Mouse (Mus musculus) lung, adult 18-20 months (tissue): ENCODE data around the gene Tmem232.
"Not testable (repeated sequence)": the region's sequence is repeated elsewhere in the genome, so short reads cannot be mapped to it uniquely, and the experiment has no call there.

Experiments
- DNase-seq, 2 experiments: peaks; one replicate each; pipeline ENCODE4 v3.0.0; 2022; ENCODE audit warnings: mixed read lengths in 2 of 2

Gene Tmem232

DNA sequence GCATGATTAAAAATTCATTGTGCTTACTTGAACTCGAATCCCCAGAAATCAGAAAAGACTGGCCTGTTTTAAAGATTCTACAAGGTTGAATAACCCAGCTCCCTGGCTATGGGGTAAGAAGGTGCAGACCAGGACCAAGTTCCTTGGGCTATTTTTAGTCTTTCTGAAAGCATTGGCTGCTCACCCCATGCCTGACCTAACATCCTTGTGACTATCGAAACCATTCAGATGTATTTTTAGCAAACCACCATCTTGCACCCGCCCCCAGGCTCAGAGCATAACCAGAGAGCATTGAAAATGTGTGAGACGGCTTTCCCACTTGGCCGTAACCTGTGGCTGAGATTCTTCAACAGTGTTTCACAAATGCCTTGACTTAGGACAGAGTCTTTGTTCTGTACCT is 13.1 kb downstream of the Tmem232 start:
- no peak for DNase-seq

DNA sequence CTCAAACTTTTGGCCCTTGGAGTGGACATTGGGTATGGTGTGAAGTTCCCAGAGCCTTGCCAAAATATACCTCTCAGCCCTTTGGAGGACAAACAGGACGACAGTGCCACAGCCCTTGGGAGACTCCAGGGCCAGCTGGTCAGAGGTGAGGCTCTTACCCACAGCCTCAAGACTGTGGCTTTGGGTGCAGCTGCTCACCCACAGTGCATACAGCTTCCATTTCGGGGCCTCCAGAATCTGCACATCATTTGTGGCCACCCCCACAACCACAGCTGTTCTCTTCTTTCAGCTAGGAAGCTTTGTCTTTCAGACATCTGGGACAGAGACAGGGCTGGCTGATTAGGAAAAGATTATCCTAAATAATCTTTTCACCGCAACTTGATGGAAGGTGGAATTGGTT is 27.1 kb downstream of the Tmem232 start:
- no peak for DNase-seq

DNA sequence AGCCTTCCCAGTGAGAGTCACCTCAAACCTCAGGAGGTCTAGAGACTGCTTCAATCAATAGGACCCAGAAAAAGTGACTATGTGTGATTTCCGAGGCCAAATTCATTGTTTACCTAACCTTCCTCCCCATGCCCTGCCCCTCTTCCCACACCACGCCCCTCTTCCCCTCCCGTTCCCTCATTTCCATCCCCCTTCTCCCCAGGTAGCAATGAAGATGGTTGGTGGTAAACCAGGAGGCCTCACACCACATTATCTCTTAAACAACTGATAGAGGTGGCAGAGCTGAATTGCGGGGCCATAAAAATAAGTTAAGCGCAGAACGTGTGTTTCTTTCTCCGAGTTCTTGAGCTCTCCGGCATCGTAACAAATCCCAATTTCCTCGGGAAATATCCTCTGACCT is 55.9 kb downstream of the Tmem232 start:
- no peak for DNase-seq

DNA sequence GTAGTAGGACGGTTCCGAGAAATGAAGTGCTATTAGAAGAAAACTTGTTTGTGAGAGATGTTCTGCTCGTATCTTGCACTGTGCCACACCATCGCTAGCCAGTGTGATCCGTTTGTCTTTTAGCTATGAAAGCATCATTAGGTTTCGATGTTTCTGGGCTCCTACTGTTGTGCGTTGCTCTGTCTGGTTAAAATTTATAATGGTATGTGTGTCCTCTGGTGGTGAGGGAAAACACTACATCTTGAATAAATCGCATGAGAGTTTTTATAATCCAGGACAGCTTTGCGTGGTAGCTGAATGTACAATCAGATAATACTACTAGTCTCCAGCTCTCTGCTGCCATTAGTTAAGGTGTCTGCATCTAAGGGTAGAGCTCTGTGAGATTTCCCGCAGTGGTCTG is 63.8 kb downstream of the Tmem232 start:
- no peak for DNase-seq

DNA sequence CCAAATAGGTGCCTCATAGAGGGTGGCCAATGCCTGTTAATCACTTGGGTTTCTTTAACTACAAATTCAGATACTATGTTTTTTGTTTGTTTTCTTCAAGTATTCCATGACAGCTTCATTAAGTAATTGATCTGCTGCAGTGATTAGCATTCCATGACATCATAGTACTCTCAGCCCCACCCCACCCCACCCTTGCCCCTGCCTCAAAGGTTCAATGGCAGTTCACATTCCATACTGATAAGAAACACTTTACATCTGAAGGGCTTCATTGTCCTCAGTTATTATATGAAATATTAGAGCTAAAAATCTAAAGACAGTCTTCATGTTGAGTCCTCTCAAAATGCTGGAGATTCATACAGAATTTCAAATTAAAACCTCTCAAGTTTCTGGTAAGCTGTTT is 89.8 kb downstream of the Tmem232 start:
- DNase-seq, result no peak

DNA sequence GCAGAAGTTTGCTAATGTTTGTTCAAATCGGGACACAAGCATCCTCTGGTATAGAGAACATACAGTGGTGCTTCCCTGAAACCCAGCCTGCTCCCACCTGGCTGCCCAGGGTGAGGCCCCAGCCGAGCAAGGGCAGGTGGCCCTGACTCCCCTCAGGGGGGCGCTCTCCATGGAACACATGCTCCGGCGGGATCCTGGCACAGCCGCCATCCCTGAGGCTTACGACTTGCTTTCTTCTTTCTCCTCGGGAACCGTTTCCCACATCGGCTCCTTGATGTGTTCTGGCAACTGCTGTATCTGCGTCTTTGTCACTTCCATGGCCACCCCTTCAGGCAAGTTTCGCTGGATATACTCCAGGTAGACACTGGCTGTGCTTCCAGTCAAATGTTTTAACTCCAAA is 102.7 kb downstream of the Tmem232 start:
- DNase-seq, result not testable (repeated sequence)

DNA sequence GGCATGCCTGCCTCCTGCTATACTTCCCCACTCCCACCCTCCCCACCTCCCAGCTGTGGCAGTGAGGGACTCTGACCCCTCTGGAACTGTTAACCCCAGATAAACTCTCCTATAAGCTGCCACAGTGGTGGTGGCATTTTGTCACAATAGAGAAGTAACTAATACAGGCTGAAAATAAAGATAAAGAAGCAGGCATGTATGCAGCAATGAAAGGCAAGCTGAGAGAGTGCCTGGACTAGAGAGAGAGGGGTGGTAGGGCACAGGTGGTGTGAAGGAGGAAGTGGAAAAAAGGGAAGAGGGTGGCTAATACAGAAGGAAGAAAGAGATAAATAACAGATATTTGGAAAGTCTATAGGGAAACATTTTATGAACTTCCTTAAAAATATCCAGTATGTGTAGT is 121.5 kb downstream of the Tmem232 start:
- no peak for DNase-seq

DNA sequence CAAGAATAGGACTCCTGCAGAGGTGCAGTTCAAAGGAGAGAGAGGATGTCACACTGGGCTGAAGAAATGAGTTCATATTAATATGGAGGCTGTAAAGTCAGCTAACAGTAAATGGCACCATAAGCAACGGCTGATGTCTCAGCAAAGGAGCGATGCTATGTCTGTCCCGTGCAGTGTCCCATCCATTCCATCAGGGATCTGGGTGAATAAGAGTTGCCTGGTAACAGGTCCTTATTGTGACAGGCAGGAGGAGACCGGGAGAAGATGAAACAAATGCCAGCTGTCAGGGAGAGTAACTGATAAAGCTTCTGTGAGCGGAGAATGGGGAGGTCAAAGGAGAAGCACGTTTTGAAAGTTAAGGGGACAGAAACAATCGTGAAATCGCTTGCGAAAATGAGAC is 135.3 kb downstream of the Tmem232 start:
- no peak for DNase-seq

DNA sequence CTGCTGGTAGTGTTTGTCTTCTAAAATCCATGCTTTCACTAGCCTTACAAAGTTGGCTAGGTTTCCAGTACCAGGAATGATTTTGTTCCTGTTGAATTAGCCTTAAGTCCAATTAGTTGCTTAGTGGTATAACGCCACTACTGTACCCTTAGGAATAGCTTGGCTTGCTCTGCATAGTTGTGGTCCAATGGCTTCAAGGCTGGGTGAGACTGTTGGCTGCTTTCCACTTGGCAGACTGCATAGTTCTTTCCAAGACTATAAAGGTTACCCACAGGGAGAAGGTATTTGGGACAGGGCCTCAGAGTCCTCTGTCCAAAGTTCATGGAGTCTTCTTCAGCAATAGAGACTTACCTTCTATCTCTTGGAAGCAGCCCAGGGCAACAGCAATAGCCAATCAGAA is 139.7 kb downstream of the Tmem232 start:
- no peak for DNase-seq

DNA sequence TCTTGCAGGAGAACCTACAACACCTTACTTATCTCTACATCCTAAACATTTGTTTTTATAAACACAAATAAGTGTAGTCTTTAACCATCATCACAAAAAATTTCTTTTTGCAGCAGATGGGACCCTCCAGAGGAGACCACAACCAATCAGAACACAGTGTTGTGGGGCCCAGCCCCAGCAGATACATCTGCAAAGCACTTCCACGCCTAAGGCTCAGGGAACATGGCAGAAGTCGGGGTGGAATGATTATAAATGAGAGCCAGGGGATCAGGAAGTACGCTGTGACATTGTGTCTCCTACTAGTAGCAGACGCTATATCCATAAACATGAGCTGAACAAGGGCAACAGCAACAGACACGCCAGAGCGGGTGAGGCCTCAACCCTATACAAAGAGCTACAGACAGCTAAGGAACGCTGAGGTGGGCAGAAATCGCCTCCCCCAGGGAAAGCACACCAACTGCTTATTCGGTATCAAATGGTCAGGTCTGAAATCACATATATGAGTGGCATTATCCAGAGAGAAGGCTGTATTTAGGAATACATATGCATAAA is 156.1 kb downstream of the Tmem232 start:
- DNase-seq, result no peak

DNA sequence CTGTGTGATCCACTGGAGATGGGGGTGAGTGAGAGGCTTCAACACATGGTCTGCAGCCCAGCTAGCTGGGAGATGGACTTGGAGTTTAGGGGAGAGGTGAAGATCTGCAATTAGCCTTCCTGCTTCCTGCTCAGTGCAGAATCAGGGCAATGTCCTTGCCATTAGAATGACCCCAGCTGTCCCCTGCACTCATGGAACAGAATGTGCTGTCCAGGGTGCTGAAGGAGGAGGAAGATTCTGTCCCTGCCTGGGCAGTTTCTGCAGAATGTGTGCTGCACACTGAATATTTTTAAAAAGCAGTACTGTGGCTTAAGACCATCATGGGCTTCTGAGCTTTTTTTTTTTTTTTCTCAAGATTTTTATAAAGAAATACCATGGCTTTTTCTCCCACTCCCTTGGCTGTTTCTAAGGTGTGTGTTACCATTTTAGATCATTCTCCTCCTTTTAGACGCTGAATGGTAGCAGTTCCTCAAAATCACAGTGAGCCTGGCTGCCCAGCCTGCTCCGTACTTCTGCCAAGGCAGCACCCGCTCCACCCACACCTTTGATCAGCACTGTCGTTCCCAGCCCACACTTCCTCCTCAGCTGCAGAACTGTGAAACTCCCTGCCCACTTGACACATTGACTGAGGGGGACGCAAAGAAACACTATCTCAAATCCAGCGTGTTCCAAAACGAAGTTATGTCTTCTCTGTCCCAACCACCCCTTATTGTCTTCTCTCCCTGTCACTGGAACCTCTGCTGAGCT is 170.4 kb downstream of the Tmem232 start:
- no peak for DNase-seq

DNA sequence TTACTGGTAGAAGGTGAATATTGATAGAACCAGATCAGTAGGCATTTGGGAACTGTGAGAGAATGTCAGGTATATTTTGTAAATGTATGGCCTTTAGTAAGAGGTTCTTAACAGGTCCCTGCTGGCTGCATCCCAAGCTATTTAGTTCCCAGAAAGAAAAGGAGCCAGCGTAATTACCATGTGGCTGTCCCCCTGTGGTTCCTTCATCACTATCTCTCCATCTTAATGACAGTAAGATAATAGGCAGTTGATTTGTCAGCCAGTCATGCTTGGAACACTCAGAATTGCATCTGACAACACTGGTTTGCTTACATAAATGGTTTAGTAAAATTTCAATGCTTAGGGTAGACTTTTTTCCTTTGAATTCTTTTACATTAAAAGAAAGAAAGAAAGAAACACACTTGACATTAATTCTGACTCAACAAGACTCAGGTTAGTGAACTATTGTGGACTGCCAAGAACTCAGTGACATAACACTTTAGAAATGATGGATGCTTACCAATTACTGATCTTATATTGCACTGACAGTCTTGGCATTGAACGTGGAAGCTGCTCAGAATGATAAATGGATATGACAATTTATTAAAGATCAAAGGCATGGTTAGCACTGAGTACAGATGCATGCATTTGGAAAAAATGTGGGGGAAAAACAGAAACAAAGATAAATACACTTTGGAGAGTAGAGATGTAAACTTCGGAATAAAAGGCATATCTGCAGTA is 174.9 kb downstream of the Tmem232 start:
- no peak for DNase-seq

DNA sequence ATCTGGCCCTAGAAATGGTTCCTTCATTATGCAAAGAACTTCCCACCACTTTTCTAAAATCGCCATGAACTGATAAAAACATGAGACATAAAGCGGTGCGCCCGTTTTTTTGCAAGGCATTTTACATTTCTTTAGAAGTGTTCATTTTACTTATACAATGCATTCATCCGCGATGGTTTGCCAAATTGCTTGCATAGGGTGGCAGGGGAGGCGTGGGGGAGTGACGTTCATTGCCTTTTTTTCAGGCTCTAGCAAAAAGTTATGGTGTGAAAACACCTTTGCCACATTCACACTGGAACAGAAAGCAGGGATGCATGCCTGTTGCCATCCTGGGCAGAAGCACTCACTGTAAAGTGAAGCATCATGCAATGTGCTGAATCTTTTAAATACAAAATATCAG is 188.7 kb downstream of the Tmem232 start:
- no peak for DNase-seq

DNA sequence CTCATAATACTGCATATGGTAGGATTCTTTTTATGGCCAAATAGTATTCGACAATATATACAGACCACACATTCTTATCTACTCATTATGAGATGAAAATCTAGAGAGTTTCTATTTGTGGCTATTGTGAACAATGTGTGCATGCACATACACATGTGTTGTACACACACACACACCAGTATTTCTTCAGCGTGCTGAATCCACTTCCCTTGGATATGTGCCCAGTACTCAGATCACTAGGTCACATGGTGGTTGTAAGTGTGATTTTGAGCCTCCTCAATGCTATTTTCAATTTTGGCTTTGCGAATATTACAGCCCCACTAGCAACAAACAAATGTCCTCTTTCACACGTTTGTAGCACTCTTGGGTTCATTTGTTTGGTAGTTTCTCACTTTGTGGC is 200.6 kb downstream of the Tmem232 start:
- DNase-seq, result no peak

DNA sequence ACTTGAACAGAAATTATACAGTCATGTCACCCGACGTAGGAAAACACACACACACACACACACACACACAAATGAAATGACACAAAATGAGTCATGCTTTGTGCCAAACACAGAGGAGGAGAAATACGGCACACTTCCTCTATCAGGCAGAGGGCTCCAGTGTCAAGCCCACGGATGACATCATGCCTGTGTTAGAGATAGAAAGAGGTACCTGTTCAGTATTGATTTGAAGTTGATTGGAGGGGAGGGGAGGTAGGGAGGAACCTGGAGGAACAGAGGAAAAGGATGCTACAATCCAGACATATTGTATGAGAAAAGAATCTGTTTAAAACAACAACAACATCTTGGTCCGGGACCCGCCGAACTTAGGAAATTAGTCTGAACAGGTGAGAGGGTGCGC is 209.8 kb downstream of the Tmem232 start:
- no peak for DNase-seq

DNA sequence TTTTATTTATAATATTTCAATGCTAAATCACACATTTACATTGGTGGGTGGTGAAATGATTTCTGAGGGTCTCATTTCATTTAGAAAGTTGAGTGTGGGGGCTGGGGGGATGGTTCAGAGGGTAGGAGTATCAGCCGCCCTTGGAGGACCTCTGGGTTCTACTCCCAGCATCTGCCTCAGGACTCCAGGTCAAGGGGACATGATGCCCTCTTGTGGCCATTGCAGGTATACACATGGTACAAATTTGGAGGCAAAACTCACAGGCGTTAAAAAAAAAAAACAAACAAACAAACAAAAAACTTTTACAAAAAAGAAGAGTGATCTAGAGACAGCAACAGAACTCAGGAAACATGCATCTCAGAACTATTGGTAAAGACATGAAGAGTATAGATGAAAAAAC is 215.3 kb downstream of the Tmem232 start:
- DNase-seq, result peak in 1 of 2 experiments; percentile 7

DNA sequence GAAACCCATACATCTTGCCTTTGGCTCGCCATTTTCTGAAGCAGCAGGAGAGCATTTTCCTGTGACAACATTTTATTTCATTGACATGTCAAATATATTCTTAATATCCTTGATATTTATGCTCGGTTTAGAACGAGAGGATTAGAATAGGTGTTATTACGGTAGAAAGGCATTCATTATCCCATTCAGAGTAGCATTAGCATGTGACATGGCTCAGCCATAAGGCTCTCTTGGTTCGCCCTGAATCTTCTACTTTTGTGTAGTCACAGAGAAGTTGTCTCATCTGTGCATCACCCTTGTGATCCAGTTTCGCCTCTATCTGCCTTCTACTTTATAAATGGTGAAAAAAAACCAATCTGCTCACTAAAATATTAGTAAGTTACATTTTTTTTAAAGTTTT is 220.0 kb downstream of the Tmem232 start:
- DNase-seq, result no peak

DNA sequence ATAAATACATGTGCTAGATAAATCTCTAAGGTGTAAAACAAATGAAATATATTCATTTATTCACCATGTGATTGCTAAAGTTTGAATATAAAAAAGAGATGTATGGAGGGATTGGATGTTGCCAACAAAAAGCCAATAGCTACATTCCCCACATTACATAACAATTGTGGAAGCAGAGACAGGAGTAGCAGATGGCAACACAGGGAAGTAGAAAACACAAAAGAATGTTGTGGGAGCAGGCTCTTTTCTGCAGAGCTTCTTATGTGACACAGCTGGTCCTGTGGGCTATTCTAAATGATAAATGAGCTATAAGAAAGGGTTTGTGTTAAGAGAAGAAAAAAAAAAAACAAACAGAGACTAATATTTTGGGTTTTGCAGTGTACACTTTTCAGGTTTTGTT is 240.6 kb downstream of the Tmem232 start:
- no peak for DNase-seq

DNA sequence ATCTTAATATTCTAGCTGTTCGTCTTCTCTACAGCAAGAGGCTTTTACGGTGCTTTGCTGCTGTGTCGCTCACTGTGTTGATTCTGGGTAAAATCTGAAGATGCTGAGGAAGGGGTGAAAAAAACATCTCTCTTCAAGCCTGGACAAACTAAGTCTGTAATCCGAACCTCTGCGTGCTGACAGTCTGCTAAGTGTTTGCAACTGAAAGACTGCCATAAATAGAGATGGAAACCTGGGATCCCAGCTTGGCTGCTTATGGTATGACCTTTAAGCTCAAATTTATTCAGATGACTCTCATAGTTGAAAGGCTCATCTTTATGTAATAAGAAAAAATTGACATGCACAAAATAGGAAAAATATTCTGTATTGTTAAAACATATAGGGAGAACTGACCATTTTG is 242.8 kb downstream of the Tmem232 start:
- DNase-seq, result no peak

DNA sequence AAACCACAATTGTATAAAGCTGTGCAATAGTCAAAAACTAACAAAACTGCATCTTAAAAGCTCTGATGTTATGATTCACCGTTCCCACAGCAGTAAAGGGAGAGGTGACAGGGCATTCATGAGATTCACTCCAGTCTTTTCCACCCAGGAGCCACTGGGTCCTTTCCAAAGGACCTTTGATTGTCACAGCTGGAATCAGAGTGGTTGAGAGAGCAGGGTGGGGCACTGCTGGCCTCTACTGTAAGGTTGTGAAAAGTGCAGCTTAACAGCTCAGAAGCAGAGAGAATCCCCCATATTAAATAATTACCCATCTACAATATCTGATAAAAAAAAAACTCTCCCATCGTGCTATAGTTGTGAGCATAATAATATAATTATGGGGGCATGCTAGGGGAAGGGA is 288.4 kb downstream of the Tmem232 start:
- DNase-seq, result no peak

DNA sequence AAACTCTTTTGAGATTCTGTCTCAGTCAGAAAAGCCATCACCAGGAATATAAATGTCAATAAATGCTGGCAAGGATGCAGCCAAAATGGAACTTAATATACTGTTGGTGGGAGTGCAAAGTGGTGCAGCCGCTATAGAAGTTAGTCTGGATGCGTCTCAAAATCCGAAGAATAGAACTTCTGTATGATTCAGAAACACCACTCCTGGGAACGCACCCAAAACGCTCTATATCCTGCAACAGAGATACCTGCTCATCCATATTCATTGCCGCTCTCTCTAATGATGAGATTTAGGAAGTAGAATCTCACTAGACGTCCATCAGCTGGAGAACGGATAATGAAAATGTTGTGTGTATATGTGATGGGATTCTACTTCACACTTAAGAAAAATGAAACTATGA is 290.3 kb downstream of the Tmem232 start:
- DNase-seq, result no peak

DNA sequence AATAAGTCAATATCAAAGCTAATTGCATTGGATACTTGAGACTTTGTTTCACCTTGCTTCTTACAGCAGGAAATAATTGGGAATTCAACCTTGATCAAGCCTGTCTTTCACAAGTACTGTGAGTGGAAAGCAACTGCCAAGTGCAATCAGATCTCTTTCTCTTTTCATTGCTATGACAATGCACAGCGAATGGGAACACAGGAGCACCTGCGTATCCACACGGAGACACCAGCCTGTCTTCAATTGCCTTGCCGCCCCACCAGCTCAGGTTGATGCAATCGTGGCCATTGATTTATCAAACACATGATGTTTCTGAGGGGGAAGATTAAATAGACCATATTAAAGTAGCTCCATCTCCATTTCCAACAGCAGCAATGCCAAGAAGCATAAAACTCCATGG is 296.9 kb downstream of the Tmem232 start:
- no peak for DNase-seq

DNA sequence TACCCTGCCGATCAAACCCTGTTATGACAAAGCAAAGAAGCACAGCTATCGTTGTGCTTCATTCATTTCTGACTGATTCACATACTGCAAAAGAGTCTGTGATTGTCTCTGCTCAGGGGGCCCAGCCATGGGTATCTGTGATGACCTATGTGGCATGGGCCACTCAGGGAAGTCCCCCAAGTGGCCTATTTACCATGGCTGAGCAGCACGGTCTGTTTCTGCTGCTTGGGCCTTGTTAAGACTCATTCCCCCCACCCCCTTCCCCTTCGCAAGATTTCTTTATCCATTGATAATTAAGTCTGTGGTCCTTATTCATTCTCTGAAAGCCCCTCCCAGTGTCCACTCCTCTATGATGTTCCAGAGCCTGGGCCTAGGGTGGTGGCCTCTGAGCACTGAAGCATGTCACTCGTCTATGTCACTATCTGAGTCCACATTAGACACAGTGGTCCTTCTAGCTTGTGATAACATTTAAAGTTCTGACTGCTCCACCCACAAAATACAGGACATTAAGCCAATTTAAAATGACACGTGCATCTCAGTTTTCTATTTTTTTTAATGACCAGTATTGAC is 315.1 kb downstream of the Tmem232 start:
- DNase-seq, result no peak

DNA sequence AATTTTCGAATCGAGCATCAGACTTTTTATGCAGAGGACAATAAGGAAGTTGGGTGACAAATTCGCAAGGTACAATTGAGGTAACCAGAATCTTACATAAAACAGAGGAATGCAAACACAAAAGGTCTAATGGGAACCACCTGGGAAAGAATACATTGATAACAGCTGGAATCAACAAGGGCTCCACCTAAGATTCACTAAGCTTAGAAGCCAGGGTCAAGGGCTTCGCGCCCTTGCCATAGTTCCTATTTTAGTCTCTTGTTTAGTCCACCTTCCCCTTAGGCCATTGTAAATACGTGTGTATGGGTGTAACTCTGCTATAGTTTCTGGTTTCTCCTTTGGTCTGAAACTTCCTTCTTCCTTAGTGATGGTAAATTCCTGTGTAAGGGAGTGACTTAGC is 318.9 kb downstream of the Tmem232 start:
- DNase-seq, result not testable (repeated sequence)
